Mouse (Mus musculus): Measurements from ENCODE around the gene Qrfp. TPM values are rescaled to one million over a fixed set of nuclear protein-coding genes. Genes with fewer than 3 reads are reported as not detected.

Qrfp gene
- 2.5 and 3.6 TPM in 2 replicates for polyA plus RNA-seq (2012; ENCODE audit: low replicate concordance)

GRCm38 (mm10) chr2:31810444-31810843 is at the start of gene Qrfp:
Gene Qrfp, minus strand, starts transcription at chr2:31810580.

GRCm38 (mm10) chr2:31845896-31846691 is 35.7 kb upstream of the Qrfp start, which contains the start of gene Fibcd1:
Gene Fibcd1, minus strand, starts transcription at chr2:31846005.

Other genes with a start within 250 kb of the Qrfp start
- gene Fubp3, start 237.9 kb downstream of the Qrfp start, polyA plus RNA-seq (2012; ENCODE audit: low replicate concordance) = 48.5 and 84.3 TPM in 2 replicates
- not detected in 2 replicates for gene Prdm12, start 170.5 kb downstream of the Qrfp start, polyA plus RNA-seq (2012; ENCODE audit: low replicate concordance)
- 4.7 and 9.0 TPM in 2 replicates for gene Exosc2, start 139.9 kb downstream of the Qrfp start, polyA plus RNA-seq (2012; ENCODE audit: low replicate concordance)
- gene Abl1, start 122.2 kb downstream of the Qrfp start, polyA plus RNA-seq (2012; ENCODE audit: low replicate concordance) = 78.8 and 128 TPM in 2 replicates
- 0.18 and 0.20 TPM in 2 replicates for gene Fibcd1, start 35.4 kb upstream of the Qrfp start, polyA plus RNA-seq (2012; ENCODE audit: low replicate concordance)
- gene Lamc3, start 76.7 kb upstream of the Qrfp start, polyA plus RNA-seq (2012; ENCODE audit: low replicate concordance) = 0.06 TPM in 1 of 2 replicates, not detected in the other
- 0.38 and 0.46 TPM in 2 replicates for gene Aif1l, start 139.6 kb upstream of the Qrfp start, polyA plus RNA-seq (2012; ENCODE audit: low replicate concordance)
- gene Nup214, start 163.9 kb upstream of the Qrfp start, polyA plus RNA-seq (2012; ENCODE audit: low replicate concordance) = 8.7 and 24.1 TPM in 2 replicates

Measured in hematopoietic multipotent progenitor cell, adult 10-12 weeks (in vitro differentiated cells).